Mouse (Mus musculus) embryo, embryonic 10.5 days (tissue): ENCODE results near the gene Npnt.

ENCODE experiments used
- DNase-seq: peaks from one replicate; pipeline ENCODE4 v3.0.0-alpha.2; 2015; ENCODE audit warnings: low spot score

The Npnt gene

GRCm38 (mm10) chr3:132939006-132939405, 11.1 kb downstream of the Npnt start:
- DNase-seq = no peak

GRCm38 (mm10) chr3:132934649-132935048, 15.4 kb downstream of the Npnt start:
- DNase-seq = no peak

DNA sequence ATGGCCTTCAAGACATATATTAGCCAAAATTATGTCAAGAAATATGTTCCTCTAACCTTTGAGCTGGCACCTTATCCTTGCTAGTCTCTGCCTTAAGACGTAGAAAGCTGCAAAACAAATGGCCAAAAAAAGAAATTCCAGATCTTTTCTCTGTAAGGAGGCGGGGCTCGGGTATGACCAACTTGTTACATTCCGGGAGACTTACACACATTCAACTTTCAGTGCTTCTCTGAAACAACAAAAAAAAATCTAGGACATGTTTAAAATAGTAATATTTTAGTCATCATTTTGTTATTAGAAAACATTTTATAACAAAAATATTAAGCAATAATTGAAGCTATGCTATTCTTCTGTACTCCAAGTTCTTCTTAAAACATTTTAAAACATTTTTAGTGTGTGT, 18.6 kb downstream of the Npnt start:
- no peak for DNase-seq

- no peak for DNase-seq
Observed at GRCm38 (mm10) chr3:132929866-132930265, 20.2 kb downstream of the Npnt start.

DNA sequence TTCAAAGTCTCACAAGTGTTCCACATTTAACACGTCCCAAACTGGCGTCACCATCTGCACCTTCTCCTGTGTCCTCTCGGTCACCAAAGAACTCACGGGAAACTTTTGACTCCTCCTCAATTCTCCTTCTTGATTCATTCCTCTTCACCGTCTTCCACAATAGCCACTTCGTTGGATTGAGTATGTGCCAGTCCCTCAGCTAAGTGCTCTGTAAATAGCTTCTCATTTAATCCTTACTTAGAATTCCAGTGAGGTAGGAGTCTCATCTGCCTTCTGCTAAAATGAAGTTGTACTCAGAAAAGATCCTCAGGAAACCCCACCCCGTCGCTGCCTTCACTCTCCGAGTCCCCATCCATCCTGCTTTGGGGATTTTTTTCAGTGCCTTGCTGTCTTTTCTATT, 21.9 kb downstream of the Npnt start:
- DNase-seq = no peak

- no peak for DNase-seq
Observed at GRCm38 (mm10) chr3:132919798-132920197, 30.3 kb downstream of the Npnt start.

GRCm38 (mm10) chr3:132919240-132919639, 30.9 kb downstream of the Npnt start:
- no peak for DNase-seq

DNA sequence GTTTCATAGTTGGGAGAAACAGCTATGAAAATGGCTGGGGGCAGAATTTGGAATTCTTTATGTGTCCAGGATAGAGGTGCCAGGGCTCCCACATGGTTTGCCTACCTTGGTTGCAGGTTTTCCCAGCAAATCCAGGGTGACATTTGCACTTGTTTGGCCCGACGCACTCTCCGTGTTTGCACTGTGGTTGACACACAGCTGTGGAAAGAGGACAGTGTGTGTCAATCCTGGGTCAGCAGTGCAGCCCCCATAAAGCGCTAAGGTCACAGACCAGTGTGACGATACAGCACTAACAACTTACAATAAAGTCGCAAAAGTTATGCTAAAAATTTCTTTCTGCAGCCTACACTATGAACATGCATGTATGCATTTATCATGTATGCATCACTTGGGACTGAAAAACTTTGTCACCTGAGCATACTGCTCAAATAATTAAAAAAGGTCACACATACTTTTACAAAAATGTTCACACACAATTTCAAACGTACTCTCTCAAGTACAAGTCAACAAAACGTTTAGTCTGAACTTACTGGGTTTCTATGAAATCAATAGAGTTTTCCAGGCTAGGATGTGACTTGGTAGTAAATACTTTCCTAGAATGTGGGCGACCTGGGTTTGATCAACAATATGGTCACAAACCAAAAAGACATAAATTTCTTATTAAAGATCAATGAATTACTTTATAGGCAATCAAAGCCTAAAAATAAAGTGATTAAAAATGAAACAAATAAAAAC, 32.6 kb downstream of the Npnt start:
- no peak for DNase-seq

DNA sequence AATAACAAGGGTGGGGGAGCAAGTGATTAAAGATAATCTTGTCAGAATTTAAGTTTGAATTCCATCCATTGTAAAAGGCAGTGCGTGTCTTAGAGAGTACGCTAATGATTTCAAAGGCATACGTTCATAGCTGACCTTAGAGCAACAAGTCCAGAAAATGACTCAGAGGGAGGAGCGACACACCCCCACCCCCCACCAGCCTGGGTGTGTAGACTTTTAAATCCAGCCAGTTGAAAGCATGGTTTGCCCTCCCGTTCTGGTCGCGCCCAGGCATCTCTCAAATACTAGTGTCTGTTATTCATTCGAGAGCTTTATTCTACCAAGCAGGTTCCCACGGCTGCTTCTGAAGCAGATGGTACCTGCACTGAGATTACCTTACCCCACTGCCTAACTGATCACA, 34.4 kb downstream of the Npnt start:
- no peak for DNase-seq

DNA sequence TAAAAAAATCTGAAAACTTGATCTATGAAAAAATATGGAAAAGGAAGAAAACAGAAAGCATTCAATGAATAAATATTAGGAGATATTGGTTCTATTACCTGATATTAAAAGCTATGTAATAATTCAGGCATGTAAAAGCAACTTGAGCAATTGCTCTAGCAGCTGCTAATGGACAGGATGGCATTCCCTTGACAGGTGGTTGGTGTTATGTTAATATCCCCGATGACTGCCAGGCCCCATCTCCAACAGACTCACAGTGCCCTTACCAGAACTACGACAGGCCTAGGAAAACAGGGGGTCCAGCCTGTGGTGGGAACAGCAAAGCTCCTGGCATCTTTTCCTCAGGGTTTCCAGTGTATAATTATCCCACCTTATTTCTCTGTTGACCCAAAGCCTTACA, 37.7 kb downstream of the Npnt start:
- no peak for DNase-seq

GRCm38 (mm10) chr3:132911716-132912115, 38.4 kb downstream of the Npnt start:
- no peak for DNase-seq

- no peak for DNase-seq
Observed at GRCm38 (mm10) chr3:132910727-132911126, 39.4 kb downstream of the Npnt start.

DNA sequence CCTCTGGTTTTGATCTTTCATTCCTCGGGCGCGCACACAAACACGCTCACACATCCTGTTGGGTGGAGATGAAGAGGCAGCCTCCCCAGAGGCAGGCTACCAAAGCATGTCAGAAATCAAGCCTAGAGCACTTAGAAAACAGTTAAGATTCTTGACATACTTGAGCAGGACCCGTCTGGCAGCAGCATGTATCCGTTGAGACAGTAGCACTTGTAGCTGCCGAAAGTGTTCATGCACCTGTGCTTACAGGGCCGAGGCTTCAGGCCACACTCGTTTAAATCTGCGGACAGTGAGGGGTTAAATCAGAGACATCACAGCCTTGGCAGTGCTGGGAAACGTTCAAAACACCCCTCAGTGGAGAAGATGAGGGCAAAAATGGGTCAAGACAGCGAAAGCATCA, 40.4 kb downstream of the Npnt start:
- no peak for DNase-seq

GRCm38 (mm10) chr3:132907506-132908203, 42.4 kb downstream of the Npnt start:
- no peak for DNase-seq

- no peak for DNase-seq
Observed at GRCm38 (mm10) chr3:132905224-132905930, 44.7 kb downstream of the Npnt start.

DNA sequence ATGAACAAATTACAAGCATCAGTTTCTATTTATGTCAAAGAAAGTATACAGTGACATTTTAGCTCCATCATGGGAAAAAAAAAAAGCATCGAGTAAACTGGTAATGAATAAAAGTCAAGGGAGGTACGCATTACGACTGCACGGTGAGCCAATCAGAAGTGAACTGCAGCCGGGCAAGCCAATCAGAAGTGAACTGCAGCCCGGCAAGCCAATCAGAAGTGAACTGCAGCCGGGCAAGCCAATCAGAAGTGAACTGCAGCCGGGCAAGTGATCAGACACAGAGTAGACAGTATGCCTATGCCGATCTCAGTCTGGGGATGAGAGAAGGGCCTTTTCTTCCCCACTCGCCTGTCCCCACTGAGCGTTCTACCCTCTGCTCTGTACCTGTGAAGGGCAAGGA, 46.7 kb downstream of the Npnt start:
- DNase-seq = no peak

- DNase-seq = no peak
Observed at GRCm38 (mm10) chr3:132902921-132903320, 47.2 kb downstream of the Npnt start.

DNA sequence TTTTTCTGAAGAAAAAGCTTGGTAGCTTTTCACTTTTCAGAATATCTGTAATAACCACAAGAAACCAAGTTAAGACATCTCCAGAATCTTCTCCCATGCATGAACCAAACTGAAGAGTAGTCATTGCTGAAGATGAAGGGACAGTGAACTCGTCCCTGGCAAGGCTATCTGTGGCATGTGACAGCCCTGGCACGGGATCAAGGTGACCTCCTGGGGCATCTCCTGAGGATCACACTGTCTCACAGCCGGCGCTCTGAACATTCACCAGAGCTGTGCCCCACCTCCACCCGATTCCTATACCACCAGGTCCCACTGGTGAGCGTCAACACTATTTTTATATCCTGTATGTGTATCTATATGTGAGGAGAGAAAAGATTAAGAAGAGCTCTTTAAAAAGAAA, 47.9 kb downstream of the Npnt start:
- no peak for DNase-seq

- DNase-seq = no peak
Observed at GRCm38 (mm10) chr3:132897891-132898290, 52.2 kb downstream of the Npnt start.

- DNase-seq = no peak
Observed at GRCm38 (mm10) chr3:132897390-132897789, 52.7 kb downstream of the Npnt start.

DNA sequence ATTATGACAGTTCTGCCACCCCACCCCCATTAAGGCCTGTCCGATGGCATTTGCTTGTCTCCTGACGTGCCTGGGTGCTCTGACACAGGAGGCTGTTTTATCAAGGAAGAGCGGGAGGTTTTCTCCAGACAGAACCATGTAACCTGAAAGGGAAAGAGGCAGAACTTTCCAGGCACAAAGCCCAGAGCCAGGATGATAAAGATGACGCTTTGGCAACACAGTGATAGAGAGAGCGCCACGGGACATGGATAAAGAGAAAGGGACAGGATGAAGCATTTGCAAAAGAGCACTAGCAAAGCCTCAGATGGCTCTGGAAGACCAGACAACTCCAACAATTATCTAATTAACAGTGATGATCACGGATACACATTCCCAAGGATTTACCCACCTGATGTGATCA, 56.0 kb downstream of the Npnt start:
- DNase-seq = no peak

DNA sequence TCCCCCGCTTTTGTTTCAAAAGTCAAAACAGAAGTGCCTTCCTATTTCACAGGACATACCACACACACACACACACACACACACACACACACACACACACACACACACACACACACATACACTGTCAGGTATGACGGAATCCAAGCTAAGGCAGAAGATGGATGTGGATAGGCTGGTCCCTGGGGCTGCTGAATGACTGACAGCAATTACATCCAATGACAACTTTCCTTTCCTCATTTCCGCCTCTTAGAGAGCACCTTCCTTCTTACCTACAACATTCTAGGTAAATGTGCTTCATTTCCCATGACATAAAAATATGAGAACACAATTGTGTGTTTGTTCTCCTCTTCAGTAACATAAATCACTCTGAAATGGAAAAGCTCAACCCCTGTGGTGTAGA, 56.4 kb downstream of the Npnt start:
- DNase-seq = no peak

DNA sequence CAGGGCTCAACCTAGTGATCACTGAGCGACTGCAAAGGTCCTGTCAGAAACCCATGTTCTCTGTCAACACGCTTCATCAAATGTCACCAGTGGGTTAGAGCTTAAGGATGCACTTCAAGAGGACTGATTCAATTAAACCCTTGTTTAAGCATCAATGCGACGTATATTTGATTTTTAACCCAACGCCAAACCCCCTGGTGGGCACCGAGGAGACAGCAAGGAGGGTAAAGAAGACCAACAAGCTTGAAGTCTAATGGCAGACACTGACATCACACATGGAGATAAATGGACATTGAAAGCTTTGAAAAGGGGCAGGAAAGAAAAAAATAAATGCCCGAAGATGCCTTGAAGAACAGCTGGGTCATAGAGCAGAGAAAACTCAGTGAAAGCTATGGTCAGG, 57.0 kb downstream of the Npnt start:
- DNase-seq = no peak
